Mouse (Mus musculus) forebrain, embryonic 15.5 days (tissue): ENCODE measurements around the gene Ogfr. TPM values are rescaled to one million over a fixed set of nuclear protein-coding genes. Genes with fewer than 3 reads are reported as not detected.

Source experiments
- ATAC-seq: fragments of 200-750 bp; cut with Nextera tagmentation; replicated peaks from 2 replicates; pipeline ENCODE4 v1.8.0; 2017; ENCODE audit warnings: mild to moderate bottlenecking, moderate TSS enrichment, moderate library complexity
- H3K27ac ChIP-seq: fragments of 300-500 bp; sonication (generic); replicated peaks from 2 replicates; pipeline ENCODE4 v1.5.1; 2015; ENCODE audit warnings: mild to moderate bottlenecking, inconsistent platforms
- H3K27me3 ChIP-seq: fragments of 300-500 bp; sonication (generic); 2 replicates; pipeline ENCODE4 v1.6.1; 2015; ENCODE audit warnings: inconsistent platforms
- H3K36me3 ChIP-seq: fragments of 300-500 bp; sonication (generic); 2 replicates; pipeline ENCODE4 v1.6.1; 2015; ENCODE audit warnings: mild to moderate bottlenecking, inconsistent platforms
- H3K4me1 ChIP-seq: fragments of 300-500 bp; sonication (generic); 2 replicates; pipeline ENCODE4 v1.6.1; 2015; ENCODE audit warnings: inconsistent platforms
- H3K4me2 ChIP-seq: fragments of 300-500 bp; sonication (generic); replicated peaks from 2 replicates; pipeline ENCODE4 v1.6.1; 2015; ENCODE audit warnings: mild to moderate bottlenecking, inconsistent platforms
- H3K4me3 ChIP-seq: fragments of 300-500 bp; sonication (generic); 2 replicates; pipeline ENCODE4 v1.5.1; 2015; ENCODE audit warnings: mild to moderate bottlenecking, inconsistent platforms
- H3K9ac ChIP-seq: fragments of 300-500 bp; sonication (generic); replicated peaks from 2 replicates; pipeline ENCODE4 v1.6.1; 2015; ENCODE audit warnings: mild to moderate bottlenecking, inconsistent platforms
- H3K9me3 ChIP-seq: fragments of 300-500 bp; sonication (generic); 2 replicates; pipeline ENCODE4 v1.6.1; 2016; ENCODE audit warnings: inconsistent platforms
- WGBS: fragments of 180-500 bp; shearing (Covaris S2); methylation state at CpG from one replicate; pipeline ENCODE4 v1.1.7; 2015; ENCODE audit warnings: mixed read lengths; 5-methylcytosine and 5-hydroxymethylcytosine counted together
- polyA plus RNA-seq: library from polyadenylated mRNA; unstranded; fragments of >200 nt; fragmentation: Nextera tagmentation; extraction: Ambion mirVana; gene quantifications from 2 replicates; pipeline ENCODE4 v1.2.1, GENCODE M21; 2015

Ogfr gene
- polyA plus RNA-seq: 83.7 and 89.1 TPM in 2 replicates

DNA sequence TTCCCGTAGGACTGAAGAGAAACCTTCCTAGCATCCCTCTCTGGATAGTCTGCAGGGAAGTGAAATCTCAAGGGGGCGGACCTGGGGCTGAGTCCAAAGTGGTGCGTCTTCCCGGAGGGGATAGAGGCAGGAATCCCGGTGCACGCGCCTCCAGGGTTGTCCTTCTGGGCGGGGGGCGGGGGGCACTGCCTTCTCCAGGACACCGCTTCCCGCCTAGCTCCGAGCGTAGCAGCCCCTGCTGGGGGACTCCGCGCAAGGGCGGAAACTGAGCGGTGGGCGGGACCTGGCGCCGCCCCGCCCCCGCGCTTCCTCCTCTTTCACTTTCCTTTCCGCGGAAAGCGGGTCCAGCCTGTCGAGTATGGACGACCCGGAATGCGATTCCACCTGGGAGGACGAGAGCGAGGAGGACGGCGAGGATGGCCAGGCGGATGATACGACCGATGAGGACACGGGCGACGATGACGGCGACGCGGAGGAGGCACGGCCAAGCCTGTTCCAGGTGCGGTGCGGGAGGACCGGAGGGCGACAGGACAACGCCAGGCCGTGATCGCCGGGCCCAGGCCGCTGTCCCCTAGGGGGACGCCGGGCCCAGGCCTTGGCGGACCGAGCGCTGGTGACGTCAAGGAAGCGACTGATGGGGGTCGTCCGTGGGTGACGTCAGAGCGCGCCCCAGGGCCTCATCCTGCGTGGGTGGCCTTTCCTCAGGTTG, at the start of gene Ogfr:
Ogfr (plus strand) TSS at position 123 of the 709 bp plus-strand sequence.
- Histone ChIP-seq H3K9ac (peak within 1 kb of the TSS; percentile 96), H3K4me1 (peaks cover 26% of the 10 kb centered on the region), H3K9me3 (no peaks in the 10 kb centered on the region), H3K27me3 (no peaks in the 10 kb centered on the region), H3K4me2 (peak within 1 kb of the TSS; percentile 83), H3K36me3 (peaks cover 52% of the 10 kb centered on the region), H3K4me3 (peak within 1 kb of the TSS; percentile 94), H3K27ac (peak within 1 kb of the TSS; percentile 95)
- peak; percentile 90 for ATAC-seq
- under 1% methylated on average over 67 of the region's 67 CpGs for WGBS

GRCm38 (mm10) chr2:180543675-180544074, 45.4 kb upstream of the Ogfr start:
- Histone ChIP-seq H3K36me3 (no peaks in the 10 kb centered on the region), H3K27me3 (no peaks in the 10 kb centered on the region), H3K27ac (no peak overlapping the region), H3K4me1 (peaks cover 19% of the 10 kb centered on the region), H3K4me2 (no peak overlapping the region), H3K4me3 (no peak overlapping the region), H3K9ac (no peak overlapping the region), H3K9me3 (no peaks in the 10 kb centered on the region)
- no peak for ATAC-seq
- 87% methylated on average over 2 of the region's 2 CpGs for WGBS

DNA sequence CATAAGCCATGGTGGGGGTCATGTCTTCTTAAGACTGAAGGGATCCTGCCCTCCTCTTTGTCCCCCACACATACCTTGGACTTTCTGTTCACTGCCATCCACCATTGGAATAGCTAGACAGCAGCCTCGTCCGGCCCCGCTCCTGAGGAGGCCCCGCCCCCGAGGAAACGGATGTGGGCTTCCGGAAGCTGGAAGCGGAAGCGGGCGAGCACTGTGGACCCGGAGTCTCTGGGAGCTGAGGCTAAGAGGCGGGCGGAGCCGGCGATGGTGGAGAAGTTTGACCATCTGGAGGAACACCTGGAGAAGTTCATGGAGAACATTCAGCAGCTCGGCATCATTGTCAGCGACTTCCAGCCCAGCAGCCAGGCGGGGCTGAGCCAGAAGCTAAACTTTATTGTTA, 44.0 kb upstream of the Ogfr start:
- ATAC-seq: no peak
- Histone ChIP-seq H3K4me2 (no peak overlapping the region), H3K36me3 (no peaks in the 10 kb centered on the region), H3K4me1 (peaks cover 19% of the 10 kb centered on the region), H3K4me3 (no peak overlapping the region), H3K27me3 (no peaks in the 10 kb centered on the region), H3K9me3 (no peaks in the 10 kb centered on the region), H3K9ac (no peak overlapping the region), H3K27ac (no peak overlapping the region)
- 92% methylated on average over 18 of the region's 18 CpGs for WGBS

DNA sequence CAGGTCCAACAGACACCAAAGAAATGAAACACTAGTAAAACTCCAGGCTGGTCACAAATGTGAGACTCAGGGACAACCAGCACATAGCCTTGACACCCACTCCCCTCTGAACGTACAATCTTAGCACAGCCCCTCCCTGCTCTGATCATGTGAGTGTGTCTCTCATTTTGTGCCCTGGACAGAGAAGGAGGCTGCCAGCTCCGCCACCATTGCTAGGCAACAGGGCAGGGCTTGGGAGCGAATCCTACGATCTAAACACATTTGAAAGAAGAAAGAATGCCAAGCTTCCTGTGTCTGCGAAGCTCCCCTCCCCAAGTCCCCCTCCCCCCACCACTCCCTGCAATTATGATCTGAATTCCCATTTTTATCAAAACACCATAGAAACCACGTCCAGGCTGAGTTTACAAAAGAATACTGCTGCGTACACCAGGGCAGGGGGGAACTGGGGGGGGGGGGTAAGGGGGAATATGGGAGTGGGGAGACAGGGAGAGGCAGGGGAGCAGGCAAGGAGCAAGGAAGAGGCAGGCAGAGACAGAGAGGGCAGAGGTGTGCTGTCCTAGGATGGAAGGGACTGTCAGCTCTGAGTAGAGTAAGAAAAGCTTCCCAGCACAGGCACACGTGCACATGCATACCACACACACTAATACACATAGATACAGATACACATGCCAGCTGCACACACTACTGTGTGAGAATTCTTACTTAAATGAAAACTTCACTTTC, 41.5 kb upstream of the Ogfr start:
- no peaks in the 10 kb centered on the region for H3K9me3 ChIP-seq
- WGBS: 2% methylated on average over 8 of the region's 8 CpGs
- H3K4me1 ChIP-seq: peaks cover 27% of the 10 kb centered on the region
- H3K4me3 ChIP-seq: no peak overlapping the region
- peak overlapping the region; percentile 34 for H3K4me2 ChIP-seq
- peak overlapping the region; percentile 82 for H3K27ac ChIP-seq
- ATAC-seq: peak; percentile 91
- H3K9ac ChIP-seq: peak overlapping the region; percentile 10; the same call in 1 of the 2 replicates
- H3K27me3 ChIP-seq: no peaks in the 10 kb centered on the region
- no peaks in the 10 kb centered on the region for H3K36me3 ChIP-seq

DNA sequence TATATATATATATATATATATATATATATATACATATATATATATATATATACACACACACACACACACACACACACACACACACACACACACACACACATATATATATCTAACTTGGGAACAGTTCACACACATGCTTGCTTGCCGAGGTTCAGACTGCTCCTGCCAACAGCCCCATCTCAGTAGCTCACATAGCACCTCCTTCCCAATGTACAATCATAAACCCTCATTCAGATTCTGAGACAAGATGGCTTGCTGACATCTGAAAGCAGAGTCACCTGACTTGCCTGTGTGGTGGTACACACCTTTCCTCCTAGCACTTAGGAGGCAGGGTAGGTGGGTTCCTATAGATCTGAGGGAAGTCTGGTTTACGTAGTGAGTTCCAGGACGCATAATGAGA, 36.7 kb upstream of the Ogfr start:
- Histone ChIP-seq H3K27ac (peak overlapping the region; percentile 65; the same call in 1 of the 2 replicates), H3K9me3 (no peaks in the 10 kb centered on the region), H3K4me2 (no peak overlapping the region), H3K9ac (no peak overlapping the region), H3K27me3 (no peaks in the 10 kb centered on the region), H3K36me3 (no peaks in the 10 kb centered on the region), H3K4me3 (no peak overlapping the region), H3K4me1 (peaks cover 24% of the 10 kb centered on the region)
- 0 out of 2 replicates have a peak, but pooled peaks have one; percentile 37 for ATAC-seq
- WGBS: 55% methylated on average over 3 of the region's 3 CpGs

GRCm38 (mm10) chr2:180555219-180555618, 33.8 kb upstream of the Ogfr start:
- Histone ChIP-seq H3K9me3 (no peaks in the 10 kb centered on the region), H3K4me1 (peaks cover 12% of the 10 kb centered on the region), H3K4me3 (no peak overlapping the region), H3K4me2 (no peak overlapping the region), H3K27ac (no peak overlapping the region), H3K27me3 (no peaks in the 10 kb centered on the region), H3K9ac (no peak overlapping the region), H3K36me3 (no peaks in the 10 kb centered on the region)
- ATAC-seq: no peak
- WGBS: 50% methylated on average over 3 of the region's 3 CpGs

GRCm38 (mm10) chr2:180556470-180556869, 32.6 kb upstream of the Ogfr start:
- no peak overlapping the region for H3K4me2 ChIP-seq
- WGBS: 91% methylated on average over 3 of the region's 3 CpGs
- no peaks in the 10 kb centered on the region for H3K27me3 ChIP-seq
- no peak overlapping the region for H3K4me3 ChIP-seq
- H3K9ac ChIP-seq: no peak overlapping the region
- ATAC-seq: no peak
- no peaks in the 10 kb centered on the region for H3K9me3 ChIP-seq
- no peaks in the 10 kb centered on the region for H3K36me3 ChIP-seq
- H3K4me1 ChIP-seq: peaks cover 9% of the 10 kb centered on the region
- H3K27ac ChIP-seq: no peak overlapping the region

- ATAC-seq: no peak
- Histone ChIP-seq H3K9ac (no peak overlapping the region), H3K4me3 (no peak overlapping the region), H3K4me2 (no peak overlapping the region), H3K36me3 (no peaks in the 10 kb centered on the region), H3K27me3 (no peaks in the 10 kb centered on the region), H3K4me1 (peaks cover 10% of the 10 kb centered on the region), H3K27ac (no peak overlapping the region), H3K9me3 (no peaks in the 10 kb centered on the region)
- WGBS: 50% methylated on average over 5 of the region's 5 CpGs
Observed at GRCm38 (mm10) chr2:180560245-180560644, 28.8 kb upstream of the Ogfr start.

GRCm38 (mm10) chr2:180562146-180562545, 26.9 kb upstream of the Ogfr start:
- Histone ChIP-seq H3K36me3 (no peaks in the 10 kb centered on the region), H3K9ac (no peak overlapping the region), H3K4me3 (no peak overlapping the region), H3K27ac (no peak overlapping the region), H3K4me1 (peaks cover 10% of the 10 kb centered on the region), H3K27me3 (no peaks in the 10 kb centered on the region), H3K9me3 (no peaks in the 10 kb centered on the region), H3K4me2 (no peak overlapping the region)
- WGBS: 76% methylated on average over 5 of the region's 5 CpGs
- no peak for ATAC-seq

- H3K27ac ChIP-seq: 0 out of 2 replicates have a peak overlapping the region, but pooled peaks have one; percentile 19
- WGBS: 55% methylated on average over 6 of the region's 6 CpGs
Observed at GRCm38 (mm10) chr2:180563296-180563695, 25.7 kb upstream of the Ogfr start.

GRCm38 (mm10) chr2:180563841-180564240, 25.2 kb upstream of the Ogfr start:
- Histone ChIP-seq H3K9me3 (no peaks in the 10 kb centered on the region), H3K27ac (0 out of 2 replicates have a peak overlapping the region, but pooled peaks have one; percentile 19), H3K9ac (no peak overlapping the region), H3K4me1 (peaks cover 13% of the 10 kb centered on the region), H3K4me3 (no peak overlapping the region), H3K4me2 (no peak overlapping the region), H3K27me3 (no peaks in the 10 kb centered on the region), H3K36me3 (no peaks in the 10 kb centered on the region)
- 36% methylated on average over 5 of the region's 5 CpGs for WGBS
- ATAC-seq: no peak

More at GRCm38 (mm10) chr2:180563296-180563695, 25.7 kb upstream of the Ogfr start:
- no peaks in the 10 kb centered on the region for H3K9me3 ChIP-seq
- H3K4me2 ChIP-seq: no peak overlapping the region
- no peaks in the 10 kb centered on the region for H3K27me3 ChIP-seq
- H3K4me3 ChIP-seq: no peak overlapping the region
- H3K4me1 ChIP-seq: peaks cover 10% of the 10 kb centered on the region
- no peak overlapping the region for H3K9ac ChIP-seq
- no peaks in the 10 kb centered on the region for H3K36me3 ChIP-seq
- no peak for ATAC-seq

DNA sequence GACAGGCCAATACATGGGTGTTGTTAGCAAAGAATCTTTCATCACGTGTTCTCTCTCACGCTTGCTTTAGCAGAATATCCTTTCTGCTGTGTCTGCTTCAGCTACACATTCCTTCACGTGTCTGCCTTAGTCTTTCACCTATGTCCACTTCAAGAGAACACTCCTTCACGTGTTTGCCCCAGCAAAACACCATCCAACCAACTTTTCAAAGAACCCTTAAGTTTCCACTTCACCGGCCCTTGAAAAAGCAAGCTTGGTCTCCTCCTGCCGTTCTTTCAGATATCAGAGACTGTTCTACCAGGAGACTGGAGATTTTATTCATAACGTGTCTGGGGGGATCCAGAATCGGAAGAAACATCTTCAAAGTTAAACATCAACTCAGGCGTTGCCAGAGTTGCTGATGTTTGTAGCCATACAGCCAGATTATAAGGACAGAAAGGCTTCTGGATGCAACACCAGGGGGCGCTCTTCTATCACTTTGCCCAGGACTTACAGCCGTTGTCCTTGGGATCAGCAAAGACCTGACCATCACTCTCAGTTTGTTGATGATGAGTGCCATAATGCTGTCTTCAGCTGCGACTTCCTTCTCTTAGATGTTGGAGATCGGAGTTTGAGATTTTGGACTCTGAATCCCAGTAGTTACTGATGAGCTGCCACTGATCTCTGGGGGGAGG, 22.7 kb upstream of the Ogfr start:
- WGBS: 35% methylated on average over 13 of the region's 13 CpGs
- Histone ChIP-seq H3K27ac (no peak overlapping the region), H3K27me3 (no peaks in the 10 kb centered on the region), H3K36me3 (no peaks in the 10 kb centered on the region), H3K4me2 (no peak overlapping the region), H3K4me1 (peaks cover 22% of the 10 kb centered on the region), H3K4me3 (no peak overlapping the region), H3K9me3 (no peaks in the 10 kb centered on the region), H3K9ac (no peak overlapping the region)
- no peak for ATAC-seq
